Mouse (Mus musculus) liver, embryonic 11.5 days (tissue): ENCODE results near the gene Lrguk. TPM values are rescaled to one million over a fixed set of nuclear protein-coding genes. Genes with fewer than 3 reads are reported as not detected.
A peak's percentile ranks its signal among the peaks of the same experiment; 100 is the strongest.

Experiments used
- ATAC-seq: fragments of 200-750 bp; cut with Nextera tagmentation; replicated peaks from 2 replicates; pipeline ENCODE4 v1.8.0; 2017; ENCODE audit warnings: moderate number of reproducible peaks, mild to moderate bottlenecking, moderate TSS enrichment, moderate library complexity; ENCODE audit not compliant: low FRiP score
- DNase-seq: peaks from one replicate; pipeline ENCODE4 v3.0.0-alpha.2; 2017; ENCODE audit warnings: low spot score
- H3K27ac ChIP-seq: fragments of 300-500 bp; sonication (generic); 2 replicates; pipeline ENCODE4 v1.5.1; 2014; ENCODE audit warnings: mild to moderate bottlenecking, low read depth, low read length, control low read depth
- H3K27me3 ChIP-seq: fragments of 300-500 bp; sonication (generic); replicated peaks from 2 replicates; pipeline ENCODE4 v1.6.1; 2014; ENCODE audit warnings: low read length, mixed read lengths; ENCODE audit not compliant: control insufficient read depth, insufficient read depth
- H3K36me3 ChIP-seq: fragments of 300-500 bp; sonication (generic); 2 replicates; pipeline ENCODE4 v1.6.1; 2014; ENCODE audit warnings: mild to moderate bottlenecking, low read length, moderate library complexity, mixed read lengths; ENCODE audit not compliant: control insufficient read depth, insufficient read depth
- H3K4me1 ChIP-seq: fragments of 300-500 bp; sonication (generic); replicated peaks from 2 replicates; pipeline ENCODE4 v1.6.1; 2014; ENCODE audit warnings: low read length, mixed read lengths; ENCODE audit not compliant: control insufficient read depth, insufficient read depth
- H3K4me2 ChIP-seq: fragments of 300-500 bp; sonication (generic); 2 replicates; pipeline ENCODE4 v1.6.1; 2014; ENCODE audit warnings: mild to moderate bottlenecking, control low read depth, moderate library complexity
- H3K4me3 ChIP-seq: fragments of 300-500 bp; sonication (generic); 2 replicates; pipeline ENCODE4 v1.5.1; 2014; ENCODE audit warnings: low read depth, low read length, control low read depth
- H3K9ac ChIP-seq: fragments of 300-500 bp; sonication (generic); 2 replicates; pipeline ENCODE4 v1.6.1; 2014; ENCODE audit warnings: low read depth, low read length, control low read depth
- H3K9me3 ChIP-seq: fragments of 300-500 bp; sonication (generic); 2 replicates; pipeline ENCODE4 v1.6.1; 2016; ENCODE audit warnings: low read length, inconsistent platforms, mixed read lengths; ENCODE audit not compliant: control insufficient read depth
- WGBS: fragments of 180-500 bp; shearing (Covaris S2); extraction: QIAGEN DNeasy Blood & Tissue Kit; methylation state at CpG from one replicate; pipeline ENCODE4 v1.1.7; 2014; 5-methylcytosine and 5-hydroxymethylcytosine counted together
- polyA plus RNA-seq: library from polyadenylated mRNA; unstranded; fragments of >200 nt; fragmentation: Nextera tagmentation; extraction: Ambion mirVana; gene quantifications from 2 replicates; pipeline ENCODE4 v1.2.1, GENCODE M21; 2014

The Lrguk gene
- polyA plus RNA-seq, 1 experiment from 2014 or later, result 0.67 TPM

GRCm38 (mm10) chr6:34003033-34003432, 26.2 kb upstream of the Lrguk start:
- no peak overlapping the region for H3K4me3 ChIP-seq
- DNase-seq, result no peak
- H3K9ac ChIP-seq, result no peak overlapping the region
- no peaks in the 10 kb centered on the region; the same call in 1 of the 2 replicates for H3K4me1 ChIP-seq
- no peak overlapping the region for H3K27ac ChIP-seq
- ATAC-seq, result no peak
- H3K36me3 ChIP-seq, result no peaks in the 10 kb centered on the region
- 42% methylated on average over 1 of the region's 1 CpGs for WGBS
- no peak overlapping the region for H3K4me2 ChIP-seq
- H3K27me3 ChIP-seq, result no peaks in the 10 kb centered on the region
- no peaks in the 10 kb centered on the region for H3K9me3 ChIP-seq

- DNase-seq (no peak), ATAC-seq (no peak)
- Histone ChIP-seq H3K27ac (no peak overlapping the region), H3K4me3 (no peak overlapping the region), H3K27me3 (no peaks in the 10 kb centered on the region), H3K36me3 (no peaks in the 10 kb centered on the region), H3K9me3 (no peaks in the 10 kb centered on the region), H3K4me1 (no peaks in the 10 kb centered on the region), H3K4me2 (no peak overlapping the region), H3K9ac (no peak overlapping the region)
- WGBS, result 79% methylated on average over 6 of the region's 6 CpGs
Measured at GRCm38 (mm10) chr6:34013469-34013868, 15.8 kb upstream of the Lrguk start.

GRCm38 (mm10) chr6:34029746-34030027, 439 bp downstream of the Lrguk start:
- 6% methylated on average over 4 of the region's 4 CpGs for WGBS
- peaks cover 12% of the 10 kb centered on the region for H3K4me1 ChIP-seq
- no peak for DNase-seq
- peak overlapping the region; percentile 63 for H3K4me3 ChIP-seq
- no peaks in the 10 kb centered on the region for H3K36me3 ChIP-seq
- H3K4me2 ChIP-seq, result peak overlapping the region; percentile 86
- no peaks in the 10 kb centered on the region for H3K9me3 ChIP-seq
- no peak overlapping the region for H3K27ac ChIP-seq
- peak overlapping the region; percentile 56 for H3K9ac ChIP-seq
- ATAC-seq, result peak; percentile 44
- no peaks in the 10 kb centered on the region for H3K27me3 ChIP-seq

GRCm38 (mm10) chr6:34034096-34034495, 4.8 kb downstream of the Lrguk start:
- Histone ChIP-seq H3K4me2 (peak overlapping the region; percentile 10; the same call in 1 of the 2 replicates), H3K4me3 (no peak overlapping the region), H3K27me3 (no peaks in the 10 kb centered on the region), H3K36me3 (no peaks in the 10 kb centered on the region), H3K4me1 (peaks cover 16% of the 10 kb centered on the region), H3K9ac (no peak overlapping the region), H3K27ac (0 out of 2 replicates have a peak overlapping the region, but pooled peaks have one; percentile 22), H3K9me3 (no peaks in the 10 kb centered on the region)
- ATAC-seq (0 out of 2 replicates have a peak, but pooled peaks have one; percentile 27), DNase-seq (no peak)
- 42% methylated on average over 3 of the region's 3 CpGs for WGBS

- 30% methylated on average over 15 of the region's 15 CpGs for WGBS
- Histone ChIP-seq H3K27me3 (no peaks in the 10 kb centered on the region), H3K4me2 (peak overlapping the region; percentile 10; the same call in 1 of the 2 replicates), H3K36me3 (no peaks in the 10 kb centered on the region), H3K9ac (no peak overlapping the region), H3K9me3 (no peaks in the 10 kb centered on the region), H3K27ac (0 out of 2 replicates have a peak overlapping the region, but pooled peaks have one; percentile 22), H3K4me3 (no peak overlapping the region), H3K4me1 (peaks cover 16% of the 10 kb centered on the region)
- DNase-seq, result no peak
- peak; percentile 80 for ATAC-seq
Measured at GRCm38 (mm10) chr6:34034577-34035461, 5.6 kb downstream of the Lrguk start.

GRCm38 (mm10) chr6:34040624-34041235, 11.5 kb downstream of the Lrguk start:
- H3K27ac ChIP-seq, result no peak overlapping the region
- H3K36me3 ChIP-seq, result no peaks in the 10 kb centered on the region
- H3K27me3 ChIP-seq, result no peaks in the 10 kb centered on the region
- no peak overlapping the region for H3K4me3 ChIP-seq
- ATAC-seq (peak; percentile 34; the same call in 1 of the 2 replicates), DNase-seq (peak; percentile 62)
- H3K4me2 ChIP-seq, result no peak overlapping the region
- no peak overlapping the region for H3K9ac ChIP-seq
- H3K4me1 ChIP-seq, result no peaks in the 10 kb centered on the region
- 45% methylated on average over 12 of the region's 12 CpGs for WGBS
- H3K9me3 ChIP-seq, result no peaks in the 10 kb centered on the region

GRCm38 (mm10) chr6:34041589-34042280, 12.5 kb downstream of the Lrguk start:
- H3K27me3 ChIP-seq, result no peaks in the 10 kb centered on the region
- no peaks in the 10 kb centered on the region for H3K36me3 ChIP-seq
- H3K4me3 ChIP-seq, result no peak overlapping the region
- H3K4me1 ChIP-seq, result no peaks in the 10 kb centered on the region
- H3K4me2 ChIP-seq, result no peak overlapping the region
- H3K27ac ChIP-seq, result no peak overlapping the region
- 81% methylated on average over 11 of the region's 11 CpGs for WGBS
- no peaks in the 10 kb centered on the region for H3K9me3 ChIP-seq
- H3K9ac ChIP-seq, result no peak overlapping the region
- DNase-seq, result no peak
- ATAC-seq, result no peak

- H3K9me3 ChIP-seq, result no peaks in the 10 kb centered on the region
- DNase-seq (no peak), ATAC-seq (no peak)
- WGBS, result 75% methylated on average over 12 of the region's 12 CpGs
- no peak overlapping the region for H3K4me2 ChIP-seq
- H3K9ac ChIP-seq, result no peak overlapping the region
- no peaks in the 10 kb centered on the region for H3K36me3 ChIP-seq
- H3K27me3 ChIP-seq, result no peaks in the 10 kb centered on the region
- no peaks in the 10 kb centered on the region for H3K4me1 ChIP-seq
- H3K4me3 ChIP-seq, result no peak overlapping the region
- no peak overlapping the region for H3K27ac ChIP-seq
Measured at GRCm38 (mm10) chr6:34044228-34044811, 15.1 kb downstream of the Lrguk start.
